Mouse (Mus musculus) stomach, postnatal 0 days (tissue): ENCODE results near the gene Abcb9.

Source experiments
- CTCF ChIP-seq: IDR thresholded peaks from 2 replicates; pipeline ENCODE4 v1.5.1; 2016; ENCODE audit warnings: antibody characterized with exemption, low read depth, mild to moderate bottlenecking, moderate library complexity
- EP300 ChIP-seq: optimal IDR thresholded peaks from 2 replicates; pipeline ENCODE3; 2016; ENCODE audit warnings: antibody characterized with exemption

GRCm38 (mm10) chr5:124077856-124078460, 17.6 kb downstream of the Abcb9 start:
- TF ChIP-seq CTCF (no peak), EP300 (no peak)
